Mouse (Mus musculus): ENCODE results near the gene Mup2.
"Not testable (repeated sequence)": the region's sequence is repeated elsewhere in the genome, so short reads cannot be mapped to it uniquely, and the experiment has no call there.

The Mup2 gene

GRCm38 (mm10) chr4:60154189-60154588 is at the start of gene Mup2:
Gene Mup2, minus strand, starts transcription at chr4:60154289.
- not testable (repeated sequence) for DNase-seq (ENCODE audit: extremely low read depth, low read depth, low spot score)
